Mouse (Mus musculus) olfactory bulb, adult 2 months (tissue): ENCODE data around the gene Smco1. TPM values are rescaled to one million over a fixed set of nuclear protein-coding genes. Genes with fewer than 3 reads are reported as not detected.

Experiments used
- H3K27ac ChIP-seq: fragments of 200-500 bp; 2 replicates; pipeline ENCODE4 v1.5.1; 2012; ENCODE audit warnings: low read depth, low read length; ENCODE audit not compliant: insufficient read depth
- H3K4me1 ChIP-seq: fragments of 200-500 bp; 2 replicates; pipeline ENCODE4 v1.6.1; 2012; ENCODE audit warnings: low read length; ENCODE audit not compliant: control insufficient read depth, insufficient read depth
- H3K4me3 ChIP-seq: fragments of 200-500 bp; 2 replicates; pipeline ENCODE4 v1.5.1; 2012; ENCODE audit warnings: mild to moderate bottlenecking, low read depth, low read length, moderate library complexity; ENCODE audit not compliant: insufficient read depth
- CTCF ChIP-seq: fragments of 200-500 bp; IDR thresholded peaks from 2 replicates; pipeline ENCODE4 v1.5.1; 2012; ENCODE audit warnings: low read depth, mild to moderate bottlenecking, low read length, moderate library complexity; ENCODE audit not compliant: insufficient read depth
- POLR2A ChIP-seq: fragments of 200-500 bp; IDR thresholded peaks from 2 replicates; pipeline ENCODE4 v1.6.1; 2012; ENCODE audit warnings: mild to moderate bottlenecking, low read depth, low read length, moderate library complexity; ENCODE audit not compliant: insufficient read depth
- WGBS: fragments of 180-500 bp; shearing (Covaris S2); methylation state at CpG from one replicate; pipeline ENCODE4 v1.1.7; 2018; 5-methylcytosine and 5-hydroxymethylcytosine counted together
- polyA plus RNA-seq: library from polyadenylated mRNA; stranded (reverse); fragments of >200 nt; gene quantifications from 2 replicates; pipeline ENCODE4 v1.2.4, GENCODE M21; 2012; ENCODE audit warnings: low replicate concordance; ENCODE audit not compliant: missing spikeins, insufficient read depth, insufficient read length

The Smco1 gene
- polyA plus RNA-seq, 1 experiment: not detected

DNA sequence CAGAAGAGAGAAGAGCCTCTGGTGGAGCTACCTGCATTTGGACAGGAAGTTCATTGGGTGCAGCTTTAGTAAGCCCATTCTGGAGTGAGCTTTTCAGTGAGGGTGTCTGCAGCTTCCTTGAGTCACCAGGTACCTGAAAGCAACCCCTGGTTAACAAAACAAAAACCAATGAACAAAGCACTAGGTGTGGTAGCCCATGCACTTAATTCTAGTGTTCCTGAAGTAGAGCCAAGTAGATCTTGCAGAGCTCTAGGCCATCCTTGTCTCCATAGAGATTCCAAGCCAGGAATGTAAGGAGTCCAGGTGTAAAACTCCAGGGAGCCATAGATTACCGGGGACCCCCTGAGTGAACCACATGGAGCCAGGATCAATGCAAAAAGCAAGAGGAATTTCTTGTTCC, 31.8 kb downstream of the Smco1 start:
- Histone ChIP-seq H3K4me1 (no peaks in the 10 kb centered on the region), H3K4me3 (no peak overlapping the region), H3K27ac (no peak overlapping the region)
- no peak for TF ChIP-seq POLR2A
- no peak for TF ChIP-seq CTCF
- 62% methylated on average over 1 of the region's 1 CpGs for WGBS

- WGBS: 96% methylated on average over 7 of the region's 7 CpGs
Observed at GRCm38 (mm10) chr16:32303886-32304285, 32.6 kb downstream of the Smco1 start.

DNA sequence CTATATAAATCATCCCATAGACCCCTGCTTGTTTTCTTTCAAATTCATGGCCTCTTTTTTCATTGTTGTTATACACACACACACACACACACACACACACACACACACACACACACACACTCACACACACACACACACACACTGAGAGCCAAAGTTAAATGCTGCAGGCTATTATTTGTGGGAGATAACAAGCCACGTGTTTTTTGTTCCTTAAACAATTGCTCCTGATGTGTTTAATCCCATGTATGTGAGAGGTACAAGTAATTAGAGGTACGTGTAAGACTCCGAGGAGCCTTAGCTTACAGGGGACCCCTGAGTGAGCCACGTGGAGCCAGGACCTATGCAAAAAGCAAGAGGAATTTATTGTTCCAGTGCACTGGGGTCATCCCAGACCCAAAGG, 40.7 kb downstream of the Smco1 start:
- 53% methylated on average over 4 of the region's 4 CpGs for WGBS
- H3K27ac ChIP-seq: no peak overlapping the region
- H3K4me3 ChIP-seq: no peak overlapping the region
- TF ChIP-seq POLR2A (no peak), CTCF (no peak)
- no peaks in the 10 kb centered on the region for H3K4me1 ChIP-seq

More at GRCm38 (mm10) chr16:32303886-32304285, 32.6 kb downstream of the Smco1 start:
- H3K4me1 ChIP-seq: no peaks in the 10 kb centered on the region
- no peak for TF ChIP-seq CTCF
- H3K4me3 ChIP-seq: no peak overlapping the region
- no peak overlapping the region for H3K27ac ChIP-seq

DNA sequence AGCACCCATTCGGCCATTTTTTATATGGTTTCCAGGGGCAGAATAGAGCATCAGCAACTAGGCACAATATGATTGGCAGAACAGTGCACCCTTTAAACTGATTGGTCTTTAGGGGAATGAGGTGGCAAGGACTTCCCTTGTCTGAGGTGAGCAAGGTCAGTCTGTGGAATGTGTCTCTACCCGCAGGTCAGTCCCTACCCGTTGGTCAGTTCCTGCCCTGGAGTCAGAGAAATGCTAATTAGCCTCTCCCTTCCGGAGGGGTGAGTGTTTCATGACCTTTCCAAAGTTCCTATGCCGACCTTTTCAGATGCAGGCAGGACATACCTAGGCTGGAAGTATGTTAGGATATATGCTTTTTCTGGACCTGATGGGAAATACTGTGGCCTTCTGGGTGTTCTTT, 41.1 kb downstream of the Smco1 start:
- Histone ChIP-seq H3K27ac (no peak overlapping the region), H3K4me1 (no peaks in the 10 kb centered on the region), H3K4me3 (no peak overlapping the region)
- WGBS: 59% methylated on average over 5 of the region's 5 CpGs
- TF ChIP-seq POLR2A (no peak), CTCF (no peak)

GRCm38 (mm10) chr16:32312859-32313258, 41.6 kb downstream of the Smco1 start:
- TF ChIP-seq CTCF: no peak

DNA sequence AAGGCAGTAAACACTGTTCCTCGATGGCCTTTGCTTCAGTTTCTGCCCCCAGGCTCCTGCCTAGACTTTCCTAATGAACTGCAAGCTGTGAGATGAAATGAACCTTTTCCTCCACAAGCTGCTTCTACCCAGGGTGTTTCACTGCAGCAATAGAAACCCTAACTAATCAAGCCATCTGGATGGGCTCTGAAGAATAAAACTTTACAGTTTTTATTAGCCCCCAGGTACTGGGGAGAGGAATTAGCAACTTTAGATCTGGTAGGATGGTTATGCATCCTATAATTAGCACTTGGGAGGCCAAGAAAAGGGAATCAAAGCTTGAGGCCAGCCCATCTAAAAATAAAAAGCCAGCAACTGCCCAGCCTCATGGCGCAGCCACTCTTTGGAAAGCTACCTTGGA, 45.3 kb downstream of the Smco1 start:
- TF ChIP-seq POLR2A (no peak), CTCF (no peak)
- no peaks in the 10 kb centered on the region for H3K4me1 ChIP-seq
- 63% methylated on average over 2 of the region's 2 CpGs for WGBS
- no peak overlapping the region for H3K4me3 ChIP-seq
- H3K27ac ChIP-seq: no peak overlapping the region

More at GRCm38 (mm10) chr16:32312859-32313258, 41.6 kb downstream of the Smco1 start:
- no peaks in the 10 kb centered on the region for H3K4me1 ChIP-seq
- no peak overlapping the region for H3K27ac ChIP-seq
- H3K4me3 ChIP-seq: no peak overlapping the region
- WGBS: 87% methylated on average over 4 of the region's 4 CpGs

- no peaks in the 10 kb centered on the region for H3K4me1 ChIP-seq
- TF ChIP-seq POLR2A (no peak), CTCF (no peak)
- 38% methylated on average over 7 of the region's 7 CpGs for WGBS
- H3K27ac ChIP-seq: no peak overlapping the region
- H3K4me3 ChIP-seq: no peak overlapping the region
Observed at GRCm38 (mm10) chr16:32323953-32324352, 52.7 kb downstream of the Smco1 start.

Other genes starting within 250 kb of the Smco1 start
- 52.8 TPM in 1 of 2 replicates, not detected in the other for gene Pak2, start 192.1 kb upstream of the Smco1 start, polyA plus RNA-seq
- gene Pigx, start 171.7 kb upstream of the Smco1 start, polyA plus RNA-seq: not detected in 2 replicates
- gene Cep19, start 171.7 kb upstream of the Smco1 start, polyA plus RNA-seq: 179 TPM in 1 of 2 replicates, not detected in the other
- gene Nrros, start 105.9 kb upstream of the Smco1 start, polyA plus RNA-seq: not detected in 2 replicates
- gene Bex6, start 91.6 kb upstream of the Smco1 start, polyA plus RNA-seq: not detected in 2 replicates
- not detected in 2 replicates for gene Fbxo45, start 24.3 kb upstream of the Smco1 start, polyA plus RNA-seq
- not detected in 2 replicates for gene Wdr53, start 24.2 kb upstream of the Smco1 start, polyA plus RNA-seq
- gene Rnf168, start 6.0 kb downstream of the Smco1 start, polyA plus RNA-seq: not detected in 2 replicates
- gene Ubxn7, start 60.8 kb downstream of the Smco1 start, polyA plus RNA-seq: 56.5 TPM in 1 of 2 replicates, not detected in the other
- not detected in 2 replicates for gene Tm4sf19, start 129.0 kb downstream of the Smco1 start, polyA plus RNA-seq
- not detected in 2 replicates for gene Tctex1d2, start 148.2 kb downstream of the Smco1 start, polyA plus RNA-seq
- gene Pcyt1a, start 159.5 kb downstream of the Smco1 start, polyA plus RNA-seq: not detected in 2 replicates
- gene Slc51a, start 216.4 kb downstream of the Smco1 start, polyA plus RNA-seq: not detected in 2 replicates
- not detected in 2 replicates for gene Zdhhc19, start 224.8 kb downstream of the Smco1 start, polyA plus RNA-seq